Mouse (Mus musculus): ENCODE data around the gene Ovol3. TPM values are rescaled to one million over a fixed set of nuclear protein-coding genes. Genes with fewer than 3 reads are reported as not detected.
A peak's percentile ranks its signal among the peaks of the same experiment; 100 is the strongest.
"Not testable (repeated sequence)": the region's sequence is repeated elsewhere in the genome, so short reads cannot be mapped to it uniquely, and the experiment has no call there.

Gene Ovol3
- polyA plus RNA-seq, 1 experiment from 2014 or later = not detected

DNA sequence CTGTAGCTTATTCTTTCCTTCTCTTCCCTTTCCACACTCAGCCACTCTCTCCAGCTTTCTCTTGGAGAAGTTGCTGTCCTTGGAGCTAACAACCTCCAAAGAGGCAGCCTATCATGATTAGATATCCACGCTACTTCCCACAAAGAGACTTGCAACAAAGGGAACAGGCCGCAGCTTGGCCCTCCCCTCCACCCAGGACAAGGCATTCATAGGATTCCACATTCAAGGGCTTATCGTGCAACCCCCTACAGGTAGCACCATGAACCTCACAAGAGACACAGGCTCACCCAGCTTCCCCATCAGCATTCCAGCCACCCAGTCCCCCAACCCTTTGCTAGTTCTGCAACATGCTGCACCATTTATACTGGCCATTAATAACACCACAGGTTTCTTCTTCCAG, 31.3 kb upstream of the Ovol3 start:
- Histone ChIP-seq H3K4me1 (ENCODE audit: control insufficient read depth, insufficient read depth, low read length) (no peaks in the 10 kb centered on the region), H3K36me3 (ENCODE audit: control insufficient read depth, insufficient read depth, low read length) (no peaks in the 10 kb centered on the region), H3K27ac (ENCODE audit: low read length) (no peak overlapping the region), H3K4me2 (ENCODE audit: low read length) (no peak overlapping the region), H3K27me3 (ENCODE audit: control insufficient read depth, insufficient read depth, low read depth, low read length) (no peaks in the 10 kb centered on the region), H3K9me3 (replicated peaks; ENCODE audit: control insufficient read depth, low read length, poor library complexity, severe bottlenecking) (no peaks in the 10 kb centered on the region), H3K9ac (ENCODE audit: low read depth, low read length) (no peak overlapping the region), H3K4me3 (ENCODE audit: low read depth, low read length) (no peak overlapping the region)
- WGBS = 83% methylated on average over 3 of the region's 3 CpGs
- ATAC-seq = no peak

DNA sequence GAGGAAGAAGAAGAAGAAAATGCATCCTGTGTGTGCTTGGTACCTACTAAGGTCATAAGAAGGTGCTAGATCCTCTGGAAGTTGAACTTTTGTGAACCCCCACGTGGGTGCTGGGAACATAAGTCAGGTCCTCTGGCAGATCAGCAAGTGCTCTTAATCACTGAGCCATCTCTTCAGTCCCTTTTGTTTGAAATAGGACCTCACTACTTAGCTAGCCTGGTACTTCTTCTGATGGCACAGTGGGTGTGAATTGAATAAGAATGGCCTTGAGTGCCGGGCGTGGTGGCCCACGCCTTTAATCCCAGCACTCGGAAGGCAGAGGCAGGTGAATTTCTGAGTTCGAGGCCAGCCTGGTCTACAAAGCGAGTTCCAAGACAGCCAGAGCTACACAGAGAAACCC, 30.4 kb upstream of the Ovol3 start:
- no peak overlapping the region for H3K9ac ChIP-seq (ENCODE audit: low read depth, low read length)

DNA sequence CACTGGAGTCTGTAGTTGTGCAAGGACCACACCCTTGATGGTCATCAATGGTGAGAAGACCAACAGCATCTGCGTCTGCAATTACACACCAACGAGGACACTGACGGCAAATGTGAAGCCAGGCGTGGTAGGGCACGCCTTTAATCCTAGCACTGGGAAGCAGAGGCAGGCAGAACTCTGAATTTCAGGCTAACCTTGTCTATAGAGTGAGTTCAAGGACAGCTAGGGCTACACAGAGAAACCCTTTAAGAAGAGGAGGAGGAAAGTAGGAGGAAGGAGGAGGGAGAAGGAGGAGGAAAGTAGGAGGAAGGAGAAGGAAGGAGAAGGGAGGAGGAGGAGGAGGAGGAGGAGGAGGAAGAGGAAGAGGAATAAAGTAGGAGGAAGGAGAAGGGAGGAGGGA, 30.0 kb upstream of the Ovol3 start:
- H3K4me3 ChIP-seq (ENCODE audit: low read depth, low read length) = no peak overlapping the region
- no peak overlapping the region for H3K27ac ChIP-seq (ENCODE audit: low read length)
- no peaks in the 10 kb centered on the region for H3K4me1 ChIP-seq (ENCODE audit: control insufficient read depth, insufficient read depth, low read length)
- H3K9ac ChIP-seq (ENCODE audit: low read depth, low read length) = no peak overlapping the region
- no peaks in the 10 kb centered on the region for H3K36me3 ChIP-seq (ENCODE audit: control insufficient read depth, insufficient read depth, low read length)
- WGBS = 95% methylated on average over 5 of the region's 5 CpGs
- H3K27me3 ChIP-seq (ENCODE audit: control insufficient read depth, insufficient read depth, low read depth, low read length) = no peaks in the 10 kb centered on the region
- no peak for ATAC-seq
- H3K4me2 ChIP-seq (ENCODE audit: low read length) = no peak overlapping the region
- H3K9me3 ChIP-seq (replicated peaks; ENCODE audit: control insufficient read depth, low read length, poor library complexity, severe bottlenecking) = no peaks in the 10 kb centered on the region

More for the DNA sequence above, 30.4 kb upstream of the Ovol3 start:
- Histone ChIP-seq H3K4me3 (ENCODE audit: low read depth, low read length) (no peak overlapping the region), H3K4me2 (ENCODE audit: low read length) (no peak overlapping the region), H3K27ac (ENCODE audit: low read length) (no peak overlapping the region), H3K36me3 (ENCODE audit: control insufficient read depth, insufficient read depth, low read length) (no peaks in the 10 kb centered on the region), H3K9me3 (replicated peaks; ENCODE audit: control insufficient read depth, low read length, poor library complexity, severe bottlenecking) (no peaks in the 10 kb centered on the region), H3K4me1 (ENCODE audit: control insufficient read depth, insufficient read depth, low read length) (no peaks in the 10 kb centered on the region), H3K27me3 (ENCODE audit: control insufficient read depth, insufficient read depth, low read depth, low read length) (no peaks in the 10 kb centered on the region)
- no peak for ATAC-seq
- WGBS = 89% methylated on average over 7 of the region's 7 CpGs

DNA sequence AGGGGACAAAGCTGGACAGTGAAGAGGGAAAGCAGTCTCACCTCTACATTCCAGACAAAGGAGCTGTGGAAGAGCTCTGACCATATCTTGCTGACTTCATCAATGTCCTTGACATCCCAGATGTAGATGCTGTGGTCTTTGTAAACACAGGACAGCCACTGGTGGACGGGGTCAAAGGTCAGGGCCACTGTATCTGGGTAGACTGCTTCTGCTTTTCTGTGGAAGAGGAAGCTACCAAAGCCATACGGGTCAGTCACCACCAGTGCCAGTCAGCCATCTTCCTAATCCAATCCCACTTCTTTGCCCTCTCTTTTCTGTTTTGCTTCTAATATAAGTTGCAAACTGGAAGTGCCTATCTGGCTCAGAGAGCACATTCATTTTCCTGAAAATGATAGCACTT, 29.5 kb upstream of the Ovol3 start:
- WGBS = 83% methylated on average over 2 of the region's 2 CpGs
- Histone ChIP-seq H3K4me2 (ENCODE audit: low read length) (no peak overlapping the region), H3K27ac (ENCODE audit: low read length) (no peak overlapping the region), H3K36me3 (ENCODE audit: control insufficient read depth, insufficient read depth, low read length) (no peaks in the 10 kb centered on the region), H3K4me3 (ENCODE audit: low read depth, low read length) (no peak overlapping the region), H3K27me3 (ENCODE audit: control insufficient read depth, insufficient read depth, low read depth, low read length) (no peaks in the 10 kb centered on the region), H3K9ac (ENCODE audit: low read depth, low read length) (no peak overlapping the region), H3K9me3 (replicated peaks; ENCODE audit: control insufficient read depth, low read length, poor library complexity, severe bottlenecking) (no peaks in the 10 kb centered on the region), H3K4me1 (ENCODE audit: control insufficient read depth, insufficient read depth, low read length) (no peaks in the 10 kb centered on the region)
- no peak for ATAC-seq

DNA sequence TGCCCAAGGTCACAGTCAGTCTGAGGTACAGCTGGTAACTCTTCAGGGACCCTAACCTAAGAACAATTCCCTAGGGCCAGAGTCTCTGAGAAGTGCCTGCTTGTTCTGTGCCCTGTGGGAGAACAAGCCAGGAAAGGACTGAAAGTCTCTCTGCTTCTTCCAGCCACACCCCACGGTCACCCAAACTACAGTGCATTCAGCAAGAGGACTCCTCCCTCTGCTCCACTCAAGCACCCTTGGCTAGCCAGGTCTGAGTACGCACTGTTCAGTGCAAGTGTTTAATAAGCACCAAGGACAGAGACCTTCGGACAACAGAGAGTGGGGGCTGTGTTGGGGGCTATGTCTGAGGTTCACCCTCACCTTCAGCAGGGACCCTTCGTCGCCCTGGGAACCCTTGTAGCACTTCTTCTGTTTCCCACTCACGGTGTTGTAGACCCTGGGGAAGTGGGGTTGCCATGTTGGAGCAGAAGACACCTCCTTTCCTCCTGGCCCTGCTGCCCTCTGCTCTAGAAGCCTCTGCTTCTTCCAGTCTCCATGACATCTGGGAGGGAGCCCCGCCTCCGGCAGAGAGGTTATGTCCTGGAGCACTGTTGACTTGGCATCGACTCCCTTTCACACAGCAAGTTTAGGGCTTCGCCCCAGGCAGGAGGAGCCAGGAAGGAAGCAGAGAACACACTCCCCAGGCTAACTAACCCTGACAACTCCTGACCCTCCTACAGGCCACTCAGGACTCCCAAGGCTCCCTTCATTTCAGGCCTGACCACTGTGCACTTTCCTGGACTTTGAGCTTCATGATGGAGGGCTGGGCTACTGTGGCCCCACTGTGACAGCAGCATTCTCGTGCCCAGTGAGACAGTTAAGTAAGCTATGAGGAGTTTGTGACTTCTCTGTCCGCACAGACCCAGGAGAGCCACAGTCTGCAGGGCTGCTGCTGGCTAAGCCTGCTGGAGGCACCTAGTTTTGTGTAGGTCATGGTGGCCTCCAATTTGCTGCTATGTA, 16.7 kb upstream of the Ovol3 start:
- Histone ChIP-seq H3K9me3 (replicated peaks; ENCODE audit: control insufficient read depth, low read length, poor library complexity, severe bottlenecking) (no peaks in the 10 kb centered on the region), H3K4me1 (ENCODE audit: control insufficient read depth, insufficient read depth, low read length) (no peaks in the 10 kb centered on the region), H3K27ac (ENCODE audit: low read length) (no peak overlapping the region), H3K4me3 (ENCODE audit: low read depth, low read length) (no peak overlapping the region), H3K9ac (ENCODE audit: low read depth, low read length) (no peak overlapping the region), H3K4me2 (ENCODE audit: low read length) (no peak overlapping the region), H3K36me3 (ENCODE audit: control insufficient read depth, insufficient read depth, low read length) (no peaks in the 10 kb centered on the region; the same call in 1 of the 2 replicates), H3K27me3 (ENCODE audit: control insufficient read depth, insufficient read depth, low read depth, low read length) (no peaks in the 10 kb centered on the region)
- ATAC-seq = no peak
- WGBS = 89% methylated on average over 12 of the region's 12 CpGs

DNA sequence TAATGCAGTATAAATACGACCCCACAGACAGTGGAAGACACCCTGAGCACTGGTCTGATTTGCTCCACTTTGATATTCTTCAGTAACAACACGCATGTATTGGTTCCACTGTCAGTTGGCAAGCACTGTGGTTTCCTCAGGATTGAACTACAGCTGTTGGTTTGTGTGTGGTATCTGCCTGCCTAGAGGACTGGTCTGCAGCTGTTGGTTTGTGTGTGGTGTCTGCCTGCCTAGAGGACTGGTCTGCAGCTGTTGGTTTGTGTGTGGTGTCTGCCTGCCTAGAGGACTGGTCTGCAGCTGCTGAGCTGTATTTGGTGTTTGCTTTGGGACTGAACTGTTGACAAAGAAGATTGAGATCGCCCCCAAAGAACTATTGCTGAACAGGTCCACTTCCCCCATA, 1.8 kb upstream of the Ovol3 start:
- WGBS = 89% methylated on average over 3 of the region's 3 CpGs

DNA sequence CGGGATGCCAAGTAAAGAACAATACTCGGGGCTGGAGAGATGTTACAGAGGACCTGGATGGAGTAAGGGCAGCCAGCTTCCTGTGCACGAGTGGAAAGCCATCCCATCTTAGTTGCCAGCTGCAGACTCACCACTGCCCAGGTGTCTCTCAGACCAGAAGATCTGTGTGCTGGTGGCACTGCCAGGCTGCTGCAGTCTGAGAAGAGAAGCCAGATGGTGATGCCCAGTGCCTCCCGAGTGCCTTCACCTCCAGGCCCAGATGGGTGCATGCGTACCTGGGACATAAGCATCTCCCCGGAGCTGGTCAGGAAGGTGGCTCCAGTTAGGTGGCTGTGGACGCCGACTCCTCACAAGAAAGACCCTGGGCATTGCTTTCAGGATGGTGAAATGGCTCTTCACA, 434 bp downstream of the Ovol3 start:
- WGBS = 90% methylated on average over 8 of the region's 8 CpGs

More for the DNA sequence above, 1.8 kb upstream of the Ovol3 start:
- H3K4me3 ChIP-seq (ENCODE audit: low read depth, low read length); H3K4me1 ChIP-seq (ENCODE audit: control insufficient read depth, insufficient read depth, low read length); H3K27me3 ChIP-seq (ENCODE audit: control insufficient read depth, insufficient read depth, low read depth, low read length); H3K9me3 ChIP-seq (replicated peaks; ENCODE audit: control insufficient read depth, low read length, poor library complexity, severe bottlenecking); ATAC-seq; H3K4me2 ChIP-seq (ENCODE audit: low read length); H3K27ac ChIP-seq (ENCODE audit: low read length); H3K9ac ChIP-seq (ENCODE audit: low read depth, low read length); H3K36me3 ChIP-seq (ENCODE audit: control insufficient read depth, insufficient read depth, low read length): not testable (repeated sequence)

DNA sequence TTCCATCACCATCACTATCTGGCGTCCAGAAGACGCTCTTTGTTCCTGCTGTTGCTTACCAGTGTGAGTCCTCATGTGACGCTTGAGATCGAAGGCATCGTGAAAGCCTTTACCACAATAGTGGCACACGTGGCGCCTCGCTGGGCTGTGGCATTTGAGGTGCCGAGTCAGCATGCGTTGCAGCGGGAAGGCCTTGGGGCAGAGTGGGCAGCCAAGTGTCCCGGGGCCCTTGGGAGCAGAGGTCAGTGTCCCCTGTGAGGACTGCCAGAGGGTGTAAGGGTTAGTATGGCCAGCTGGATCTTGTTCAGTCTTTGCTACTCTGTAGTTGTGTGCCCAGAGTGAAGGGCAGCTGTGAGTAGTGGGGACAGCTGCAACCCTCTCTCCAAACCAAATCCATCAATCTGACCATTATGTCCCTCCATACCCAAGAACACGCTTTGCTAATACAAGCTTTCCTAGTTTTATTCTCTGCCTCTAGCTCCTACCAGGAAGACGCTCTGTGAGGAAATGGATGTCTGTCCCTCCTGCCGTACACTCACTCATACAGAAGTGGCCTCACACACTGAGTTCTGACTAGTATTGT, 1.2 kb downstream of the Ovol3 start:
- Histone ChIP-seq H3K27me3 (ENCODE audit: control insufficient read depth, insufficient read depth, low read depth, low read length) (no peaks in the 10 kb centered on the region), H3K9ac (ENCODE audit: low read depth, low read length) (0 out of 2 replicates have a peak overlapping the region, but pooled peaks have one; percentile 14), H3K36me3 (ENCODE audit: control insufficient read depth, insufficient read depth, low read length) (peaks cover 9% of the 10 kb centered on the region; the same call in 1 of the 2 replicates), H3K4me3 (ENCODE audit: low read depth, low read length) (no peak overlapping the region), H3K4me2 (ENCODE audit: low read length) (no peak overlapping the region), H3K9me3 (replicated peaks; ENCODE audit: control insufficient read depth, low read length, poor library complexity, severe bottlenecking) (no peaks in the 10 kb centered on the region), H3K4me1 (ENCODE audit: control insufficient read depth, insufficient read depth, low read length) (peaks cover 16% of the 10 kb centered on the region), H3K27ac (ENCODE audit: low read length) (no peak overlapping the region)
- WGBS = 96% methylated on average over 15 of the region's 15 CpGs
- no peak for ATAC-seq

More for the DNA sequence above, 434 bp downstream of the Ovol3 start:
- Histone ChIP-seq H3K4me1 (ENCODE audit: control insufficient read depth, insufficient read depth, low read length) (peaks cover 16% of the 10 kb centered on the region), H3K4me2 (ENCODE audit: low read length) (no peak overlapping the region), H3K27me3 (ENCODE audit: control insufficient read depth, insufficient read depth, low read depth, low read length) (no peaks in the 10 kb centered on the region), H3K9ac (ENCODE audit: low read depth, low read length) (no peak overlapping the region), H3K9me3 (replicated peaks; ENCODE audit: control insufficient read depth, low read length, poor library complexity, severe bottlenecking) (no peaks in the 10 kb centered on the region), H3K4me3 (ENCODE audit: low read depth, low read length) (no peak overlapping the region), H3K27ac (ENCODE audit: low read length) (no peak overlapping the region), H3K36me3 (ENCODE audit: control insufficient read depth, insufficient read depth, low read length) (peaks cover 9% of the 10 kb centered on the region; the same call in 1 of the 2 replicates)
- no peak for ATAC-seq

DNA sequence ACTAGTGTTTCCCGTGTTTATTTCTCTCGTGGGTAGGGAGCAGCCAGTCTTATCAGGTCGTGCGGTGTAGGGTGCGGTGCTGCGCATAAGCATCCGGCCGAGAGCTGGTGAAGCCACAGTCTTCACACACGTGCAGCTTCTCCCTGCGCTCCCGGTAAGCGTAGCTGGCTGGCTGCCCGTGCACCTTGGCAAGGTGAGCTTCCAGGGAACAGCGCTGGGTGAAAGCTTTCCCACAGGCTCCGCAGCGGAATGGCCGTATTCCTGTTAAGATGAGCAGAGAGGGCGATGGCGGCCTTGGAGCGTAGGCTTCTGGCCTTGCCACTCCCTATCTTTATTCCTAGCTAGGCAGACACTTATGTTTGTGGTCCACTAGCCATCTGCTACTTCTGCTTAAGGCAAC, 2.1 kb downstream of the Ovol3 start:
- no peak for ATAC-seq
- peaks cover 9% of the 10 kb centered on the region; the same call in 1 of the 2 replicates for H3K36me3 ChIP-seq (ENCODE audit: control insufficient read depth, insufficient read depth, low read length)
- no peak overlapping the region for H3K27ac ChIP-seq (ENCODE audit: low read length)
- H3K4me2 ChIP-seq (ENCODE audit: low read length) = peak overlapping the region; percentile 78; the same call in 1 of the 2 replicates
- no peak overlapping the region for H3K9ac ChIP-seq (ENCODE audit: low read depth, low read length)
- H3K4me1 ChIP-seq (ENCODE audit: control insufficient read depth, insufficient read depth, low read length) = peaks cover 16% of the 10 kb centered on the region
- H3K9me3 ChIP-seq (replicated peaks; ENCODE audit: control insufficient read depth, low read length, poor library complexity, severe bottlenecking) = no peaks in the 10 kb centered on the region
- WGBS = 93% methylated on average over 20 of the region's 20 CpGs
- no peak overlapping the region for H3K4me3 ChIP-seq (ENCODE audit: low read depth, low read length)
- H3K27me3 ChIP-seq (ENCODE audit: control insufficient read depth, insufficient read depth, low read depth, low read length) = no peaks in the 10 kb centered on the region
